Mouse (Mus musculus) E14TG2a.4 (cell line): Measurements from ENCODE around the gene U90926.

ENCODE experiments used
- CTCF ChIP-seq: conservative IDR thresholded peaks from 2 replicates; pipeline ENCODE4 v1.5.1; 2014; ENCODE audit warnings: low read length
- POU5F1 ChIP-seq: IDR thresholded peaks from 2 replicates; pipeline ENCODE4 v1.6.1; 2014; ENCODE audit warnings: low read length, borderline replicate concordance

DNA sequence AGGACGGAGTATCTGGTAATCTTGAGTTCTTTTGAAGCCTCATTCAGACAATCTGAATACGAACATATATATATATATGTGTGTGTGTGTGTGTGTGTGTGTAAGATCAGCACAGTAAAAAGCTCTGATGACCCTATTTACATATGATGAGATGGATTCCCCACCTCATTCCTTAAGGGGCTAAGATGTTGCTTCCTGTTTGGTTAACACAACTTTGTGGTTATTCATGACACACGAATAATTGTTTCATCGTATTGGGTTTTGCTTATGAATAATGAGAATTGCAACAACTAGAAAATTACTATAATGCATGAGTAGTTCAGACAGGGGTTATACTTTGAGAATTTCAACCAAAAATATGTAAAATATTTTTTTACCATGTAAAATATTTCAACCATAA lies at the start of gene U90926:
- no peak for TF ChIP-seq CTCF
- TF ChIP-seq POU5F1, result no peak
